Mouse (Mus musculus): Measurements from ENCODE around the gene Nuak1.

Gene Nuak1

GRCm38 (mm10) chr10:84446661-84447060 lies 6.3 kb upstream of the Nuak1 start:
- no peak for DNase-seq (ENCODE audit: low spot score)

GRCm38 (mm10) chr10:84444396-84444795 lies 4.0 kb upstream of the Nuak1 start:
- DNase-seq (ENCODE audit: low spot score), result no peak

- DNase-seq (ENCODE audit: low spot score), result no peak
Observed at GRCm38 (mm10) chr10:84441846-84442245, 1.4 kb upstream of the Nuak1 start.

DNA sequence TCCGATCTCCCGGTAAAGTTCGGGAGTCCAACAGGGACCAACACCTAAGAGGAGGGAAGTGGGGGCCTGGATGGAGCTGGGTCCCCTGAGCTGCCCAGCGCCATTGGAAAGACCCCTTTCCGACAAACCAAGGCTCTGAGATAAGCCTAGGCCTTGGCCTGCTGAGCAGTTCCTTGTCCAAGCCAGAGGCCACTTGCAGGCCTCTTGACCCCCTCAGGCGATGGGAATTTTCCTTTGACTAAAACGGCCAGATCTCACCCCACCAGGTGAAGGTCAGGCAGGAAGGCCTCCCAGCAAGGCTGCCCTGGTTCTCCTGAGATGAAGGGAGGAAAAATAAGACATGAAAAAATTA lies 1.0 kb upstream of the Nuak1 start:
- DNase-seq (ENCODE audit: low spot score), result no peak

DNA sequence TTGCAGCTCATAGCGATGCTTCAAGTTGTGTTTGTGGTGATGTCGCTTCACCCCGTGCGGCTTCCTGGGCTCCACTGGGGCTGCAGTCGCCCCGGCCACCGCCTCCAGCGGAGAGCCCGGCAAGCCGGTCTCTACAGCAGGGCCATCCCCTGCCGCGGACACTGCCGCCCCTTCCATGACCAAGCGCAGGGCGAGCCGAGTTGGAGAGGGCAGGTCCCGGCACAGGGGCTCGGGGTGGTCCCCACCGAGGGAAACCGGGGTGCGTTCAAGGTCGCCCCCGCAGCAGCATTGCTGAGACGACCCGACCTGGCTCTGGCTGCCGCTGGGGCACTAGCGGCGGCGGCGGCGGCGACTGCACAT lies 236 bp downstream of the Nuak1 start:
- no peak for DNase-seq (ENCODE audit: low spot score)

GRCm38 (mm10) chr10:84439228-84439596 lies 1.2 kb downstream of the Nuak1 start:
- DNase-seq (ENCODE audit: low spot score), result no peak

DNA sequence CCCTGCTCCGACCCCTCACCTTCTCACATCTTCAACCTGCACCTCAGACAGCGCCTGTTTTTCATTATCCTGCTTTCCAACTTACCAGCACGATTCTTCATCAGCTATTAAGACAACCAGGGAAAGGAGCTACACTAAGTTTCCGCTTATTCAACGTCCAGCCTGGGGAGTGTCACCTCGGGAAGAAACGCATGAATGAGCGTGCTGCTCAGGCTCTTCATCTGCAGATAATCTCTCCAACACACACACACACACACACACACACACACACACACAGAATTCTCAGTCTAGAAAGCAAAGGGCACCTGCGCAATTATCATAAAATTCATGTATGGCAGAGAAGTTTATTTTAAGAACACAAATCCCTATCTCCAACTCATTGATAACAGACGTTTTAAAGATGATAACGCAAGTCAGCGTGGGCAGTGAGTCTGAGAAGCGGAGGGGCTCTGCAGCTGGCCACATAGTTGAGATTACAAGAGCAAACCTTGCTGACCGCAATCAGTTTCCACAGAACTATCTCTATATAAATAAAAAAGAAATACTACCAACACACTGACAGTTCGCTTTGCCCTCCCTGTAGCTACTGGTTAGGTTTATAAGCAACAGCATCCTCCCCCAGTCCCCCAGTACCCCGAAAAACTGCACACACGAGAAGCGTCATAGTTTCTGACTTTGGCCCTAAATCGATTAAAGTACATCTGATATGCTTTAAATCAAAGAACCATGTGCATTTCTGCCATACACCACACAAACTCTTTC lies 1.8 kb downstream of the Nuak1 start:
- no peak for DNase-seq (ENCODE audit: low spot score)

DNA sequence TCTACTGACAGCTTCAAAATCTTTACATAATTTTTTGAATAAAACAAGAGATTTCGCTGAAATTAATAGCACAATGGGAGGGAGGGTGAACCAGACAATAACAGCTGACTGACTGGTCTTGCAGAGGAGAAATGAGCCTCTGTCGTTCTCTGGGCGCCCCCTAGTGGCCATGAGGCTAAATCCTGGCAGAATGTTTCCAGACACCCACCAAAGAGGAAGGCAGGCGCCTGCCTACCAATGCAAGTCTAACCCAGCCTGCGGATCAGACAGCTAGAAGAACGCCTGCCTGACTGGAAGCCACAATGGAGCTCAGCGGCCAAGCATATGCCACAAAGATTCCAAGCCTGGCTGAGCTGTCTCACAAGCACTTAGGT lies 2.4 kb downstream of the Nuak1 start:
- DNase-seq (ENCODE audit: low spot score), result peak; percentile 97

- DNase-seq (ENCODE audit: low spot score), result no peak
Observed at GRCm38 (mm10) chr10:84437166-84438048, 3.0 kb downstream of the Nuak1 start.

GRCm38 (mm10) chr10:84435930-84436329 lies 4.5 kb downstream of the Nuak1 start:
- no peak for DNase-seq (ENCODE audit: low spot score)

GRCm38 (mm10) chr10:84433193-84433801 lies 7.1 kb downstream of the Nuak1 start:
- no peak for DNase-seq (ENCODE audit: low spot score)

- no peak for DNase-seq (ENCODE audit: low spot score)
Observed at GRCm38 (mm10) chr10:84424374-84424773, 16.0 kb downstream of the Nuak1 start.

DNA sequence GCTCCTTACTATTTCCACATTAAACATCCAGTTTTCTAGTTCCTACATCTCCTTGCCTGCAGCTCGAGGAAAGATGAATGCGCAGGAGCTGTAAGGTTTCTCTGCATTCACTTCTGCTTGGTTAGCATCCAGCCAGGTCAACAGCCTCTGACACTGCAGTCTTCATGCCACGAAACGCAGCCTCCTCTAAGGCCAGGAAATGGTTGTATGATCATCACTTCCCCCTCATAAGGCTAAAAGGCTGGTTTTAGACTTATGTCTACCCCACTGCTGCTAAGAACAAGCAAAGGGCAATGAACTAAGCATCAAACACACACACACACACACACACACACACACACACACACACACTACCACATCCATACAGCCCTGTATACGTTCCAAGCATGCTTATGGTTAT lies 16.5 kb downstream of the Nuak1 start:
- no peak for DNase-seq (ENCODE audit: low spot score)

GRCm38 (mm10) chr10:84420589-84420988 lies 19.8 kb downstream of the Nuak1 start:
- DNase-seq (ENCODE audit: low spot score), result no peak

DNA sequence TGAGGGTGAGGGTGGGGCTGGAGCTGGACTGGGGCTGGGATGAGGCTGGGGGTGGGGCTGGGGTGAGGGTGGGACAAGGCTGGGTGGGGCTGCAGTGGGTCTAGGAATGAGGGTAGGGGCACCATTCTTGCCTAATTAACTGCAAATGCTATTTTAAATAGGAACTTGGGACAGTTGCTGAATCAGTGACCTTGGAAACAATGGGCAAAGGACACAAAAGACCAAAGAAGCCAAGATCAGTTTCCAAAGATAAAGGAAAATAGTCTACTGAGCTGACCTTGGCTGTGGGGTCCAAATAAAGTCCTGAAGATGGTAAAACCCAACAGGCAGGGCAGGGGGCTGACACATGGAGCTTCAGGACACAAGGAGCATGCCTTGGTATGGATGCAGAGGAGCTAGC lies 22.0 kb downstream of the Nuak1 start:
- DNase-seq (ENCODE audit: low spot score), result no peak

- DNase-seq (ENCODE audit: low spot score), result no peak
Observed at GRCm38 (mm10) chr10:84416752-84417151, 23.6 kb downstream of the Nuak1 start.

- DNase-seq (ENCODE audit: low spot score), result no peak
Observed at GRCm38 (mm10) chr10:84414981-84415700, 25.3 kb downstream of the Nuak1 start.

DNA sequence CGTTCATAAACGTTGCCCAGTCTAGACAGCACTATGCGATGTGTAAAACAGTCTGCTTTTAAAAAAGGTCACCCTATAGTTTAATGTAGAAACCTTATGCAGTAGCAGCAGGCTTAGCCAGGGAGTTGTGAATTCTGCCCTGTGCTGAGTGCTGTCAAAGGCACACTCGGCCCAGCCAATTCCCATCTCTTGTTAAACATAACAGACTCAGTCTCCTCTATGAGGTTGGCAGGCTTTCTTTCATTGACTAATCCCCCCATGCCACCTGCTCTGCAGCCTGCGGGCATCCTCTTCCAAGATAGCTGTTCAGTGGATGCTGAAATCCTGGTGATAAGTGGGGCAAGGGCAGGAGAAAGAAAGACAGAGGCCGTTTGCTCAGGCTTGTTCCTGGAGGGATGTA lies 27.1 kb downstream of the Nuak1 start:
- DNase-seq (ENCODE audit: low spot score), result no peak

- DNase-seq (ENCODE audit: low spot score), result no peak
Observed at GRCm38 (mm10) chr10:84412326-84412962, 28.0 kb downstream of the Nuak1 start.

- DNase-seq (ENCODE audit: low spot score), result no peak
Observed at GRCm38 (mm10) chr10:84411122-84412105, 29.0 kb downstream of the Nuak1 start.

Measured in ovary, postnatal 14 days (tissue).